Comparison of ENCODE assay signal across 8 mouse cellular contexts in genomic region chr2:104095741-104096213, GRCm38 (mm10). TPM values are rescaled to one million over a fixed set of nuclear protein-coding genes. Genes with fewer than 3 reads are reported as not detected.
DNase-seq lines count a peak whose midpoint lies in the region; ATAC-seq lines count a peak whose summit lies in the region.

TSS of gene Cd59a (plus strand) at chr2:104095801.

- ATAC-seq in hematopoietic stem cell, adult 5-6 weeks (replicated peaks in 1 of 2; ENCODE audit: insufficient read depth in 1 of 2, low FRiP score in 2 of 2, low TSS enrichment in 1 of 2, low read depth in 1 of 2, poor library complexity in 2 of 2, severe bottlenecking in 2 of 2) = peak; percentile 63 to 83
- peak; percentile 93 for ATAC-seq in lung, embryonic 15.5 days (ENCODE audit: borderline replicate concordance, extremely low read depth, low FRiP score, low TSS enrichment)

- peak within 1 kb of the TSS; percentile 58 for H3K4me2 ChIP-seq in lung, embryonic 15.5 days

- no peaks in the 10 kb centered on the region for H3K9me3 ChIP-seq in lung, embryonic 15.5 days

- peak within 1 kb of the TSS; percentile 39 for H3K9ac ChIP-seq in lung, embryonic 15.5 days

- peak within 1 kb of the TSS; percentile 51 for H3K27ac ChIP-seq in lung, embryonic 15.5 days

- H3K36me3 ChIP-seq in lung, embryonic 15.5 days = no peaks in the 10 kb centered on the region

- H3K4me3 ChIP-seq in lung, embryonic 15.5 days = peak within 1 kb of the TSS; percentile 50

- H3K4me1 ChIP-seq in lung, embryonic 15.5 days = peaks cover 13% of the 10 kb centered on the region

- peak; percentile 85 for DNase-seq in Muller cell, postnatal 12 days (ENCODE audit: inconsistent ontology term)
- DNase-seq in cerebellum, adult 9-11 months = peak; percentile 81
- DNase-seq in frontal cortex, adult 2 months (ENCODE audit: extremely low spot score in 1 of 2, low spot score in 1 of 2) = peak in 1 of 2 experiments; percentile 56
- DNase-seq in layer of hippocampus, adult 9-10 months (ENCODE audit: low spot score) = peak; percentile 20
- DNase-seq in ovary, postnatal 14 days (ENCODE audit: low spot score) = peak; percentile 55
- peak; percentile 48 for DNase-seq in thymus, postnatal 14 days

- no peaks in the 10 kb centered on the region for H3K27me3 ChIP-seq in lung, embryonic 15.5 days

- WGBS in lung, embryonic 15.5 days = 9% methylated on average over 15 of the region's 15 CpGs

RNA-seq across cellular contexts. Expression of gene Cd59a, which starts in this region (rescaled TPM):
- 17.8 and 19.5 TPM in 2 replicates for polyA plus RNA-seq in frontal cortex, adult 2 months (2012; rRNA removed)
- total RNA-seq in hematopoietic stem cell, adult 5-6 weeks (2017) = 12.6 and 22.4 TPM in 2 replicates
- polyA plus RNA-seq in lung, embryonic 15.5 days (2015; fragmentation: Nextera tagmentation; extraction: Ambion mirVana) = 21.5 and 23.8 TPM in 2 replicates
